Mouse (Mus musculus): Measurements from ENCODE around the gene Tepp. TPM values are rescaled to one million over a fixed set of nuclear protein-coding genes. Genes with fewer than 3 reads are reported as not detected.
A peak's percentile ranks its signal among the peaks of the same experiment; 100 is the strongest.

Tepp gene
- polyA plus RNA-seq, 1 experiment from 2014 or later = 0.80 TPM

GRCm38 (mm10) chr8:95302410-95302809 lies 8.0 kb upstream of the Tepp start:
- Histone ChIP-seq H3K4me2 (ENCODE audit: low read length) (no peak overlapping the region), H3K4me1 (ENCODE audit: control insufficient read depth, insufficient read depth, low read length) (no peaks in the 10 kb centered on the region), H3K27ac (ENCODE audit: low read depth, low read length) (no peak overlapping the region), H3K27me3 (replicated peaks; ENCODE audit: control insufficient read depth, insufficient read depth, low read length) (no peaks in the 10 kb centered on the region), H3K9me3 (replicated peaks; ENCODE audit: control insufficient read depth, low read length) (no peaks in the 10 kb centered on the region), H3K9ac (ENCODE audit: low read length) (no peak overlapping the region), H3K4me3 (ENCODE audit: low read depth, low read length) (no peak overlapping the region), H3K36me3 (ENCODE audit: control insufficient read depth, insufficient read depth, low read length) (no peaks in the 10 kb centered on the region)
- DNase-seq (ENCODE audit: low spot score) = peak; percentile 63
- no peak for ATAC-seq
- 27% methylated on average over 5 of the region's 5 CpGs for WGBS

- H3K4me2 ChIP-seq (ENCODE audit: low read length) = no peak overlapping the region
- H3K36me3 ChIP-seq (ENCODE audit: control insufficient read depth, insufficient read depth, low read length) = no peaks in the 10 kb centered on the region
- H3K4me3 ChIP-seq (ENCODE audit: low read depth, low read length) = no peak overlapping the region
- no peaks in the 10 kb centered on the region for H3K27me3 ChIP-seq (replicated peaks; ENCODE audit: control insufficient read depth, insufficient read depth, low read length)
- H3K4me1 ChIP-seq (ENCODE audit: control insufficient read depth, insufficient read depth, low read length) = peaks cover 1% of the 10 kb centered on the region; the same call in 1 of the 2 replicates
- H3K9ac ChIP-seq (ENCODE audit: low read length) = no peak overlapping the region
- ATAC-seq = no peak
- H3K27ac ChIP-seq (ENCODE audit: low read depth, low read length) = no peak overlapping the region
- 81% methylated on average over 4 of the region's 4 CpGs for WGBS
- no peak for DNase-seq (ENCODE audit: low spot score)
- no peaks in the 10 kb centered on the region for H3K9me3 ChIP-seq (replicated peaks; ENCODE audit: control insufficient read depth, low read length)
These were observed 4.8 kb upstream of the Tepp start for GRCm38 (mm10) chr8:95305526-95305925.

- no peak within 1 kb of the TSS for H3K4me2 ChIP-seq (ENCODE audit: low read length)
- peaks cover 4% of the 10 kb centered on the region; the same call in 1 of the 2 replicates for H3K4me1 ChIP-seq (ENCODE audit: control insufficient read depth, insufficient read depth, low read length)
- H3K27me3 ChIP-seq (replicated peaks; ENCODE audit: control insufficient read depth, insufficient read depth, low read length) = no peaks in the 10 kb centered on the region
- no peak within 1 kb of the TSS for H3K4me3 ChIP-seq (ENCODE audit: low read depth, low read length)
- ATAC-seq (no peak), DNase-seq (ENCODE audit: low spot score) (no peak)
- no peak within 1 kb of the TSS for H3K9ac ChIP-seq (ENCODE audit: low read length)
- H3K9me3 ChIP-seq (replicated peaks; ENCODE audit: control insufficient read depth, low read length) = no peaks in the 10 kb centered on the region
- 51% methylated on average over 6 of the region's 6 CpGs for WGBS
- no peak within 1 kb of the TSS for H3K27ac ChIP-seq (ENCODE audit: low read depth, low read length)
- H3K36me3 ChIP-seq (ENCODE audit: control insufficient read depth, insufficient read depth, low read length) = no peaks in the 10 kb centered on the region
These were observed 3.9 kb upstream of the Tepp start, which contains the start of gene Cngb1 for GRCm38 (mm10) chr8:95306431-95306830. Gene Cngb1, minus strand, starts transcription at chr8:95306585.

- no peak overlapping the region for H3K4me3 ChIP-seq (ENCODE audit: low read depth, low read length)
- H3K27me3 ChIP-seq (replicated peaks; ENCODE audit: control insufficient read depth, insufficient read depth, low read length) = no peaks in the 10 kb centered on the region
- peaks cover 4% of the 10 kb centered on the region; the same call in 1 of the 2 replicates for H3K4me1 ChIP-seq (ENCODE audit: control insufficient read depth, insufficient read depth, low read length)
These were observed 2.5 kb downstream of the Tepp start for GRCm38 (mm10) chr8:95312836-95313235.

GRCm38 (mm10) chr8:95313857-95314256 lies 3.5 kb downstream of the Tepp start:
- H3K36me3 ChIP-seq (ENCODE audit: control insufficient read depth, insufficient read depth, low read length) = no peaks in the 10 kb centered on the region
- H3K4me1 ChIP-seq (ENCODE audit: control insufficient read depth, insufficient read depth, low read length) = peaks cover 4% of the 10 kb centered on the region; the same call in 1 of the 2 replicates
- no peaks in the 10 kb centered on the region for H3K9me3 ChIP-seq (replicated peaks; ENCODE audit: control insufficient read depth, low read length)
- H3K27ac ChIP-seq (ENCODE audit: low read depth, low read length) = no peak overlapping the region
- no peak overlapping the region for H3K4me3 ChIP-seq (ENCODE audit: low read depth, low read length)
- H3K27me3 ChIP-seq (replicated peaks; ENCODE audit: control insufficient read depth, insufficient read depth, low read length) = no peaks in the 10 kb centered on the region
- DNase-seq (ENCODE audit: low spot score) (no peak), ATAC-seq (no peak)
- WGBS = 85% methylated on average over 6 of the region's 6 CpGs
- H3K4me2 ChIP-seq (ENCODE audit: low read length) = no peak overlapping the region
- H3K9ac ChIP-seq (ENCODE audit: low read length) = no peak overlapping the region

More at GRCm38 (mm10) chr8:95312836-95313235, 2.5 kb downstream of the Tepp start:
- no peak overlapping the region for H3K4me2 ChIP-seq (ENCODE audit: low read length)
- ATAC-seq (no peak), DNase-seq (ENCODE audit: low spot score) (no peak)
- H3K27ac ChIP-seq (ENCODE audit: low read depth, low read length) = no peak overlapping the region
- H3K9ac ChIP-seq (ENCODE audit: low read length) = no peak overlapping the region
- H3K36me3 ChIP-seq (ENCODE audit: control insufficient read depth, insufficient read depth, low read length) = no peaks in the 10 kb centered on the region
- 66% methylated on average over 18 of the region's 18 CpGs for WGBS
- H3K9me3 ChIP-seq (replicated peaks; ENCODE audit: control insufficient read depth, low read length) = no peaks in the 10 kb centered on the region

- H3K4me3 ChIP-seq (ENCODE audit: low read depth, low read length) = no peak overlapping the region
- WGBS = 84% methylated on average over 2 of the region's 2 CpGs
These were observed 4.3 kb downstream of the Tepp start for GRCm38 (mm10) chr8:95314707-95315106.

GRCm38 (mm10) chr8:95315350-95315749 lies 5.0 kb downstream of the Tepp start:
- ATAC-seq = no peak
- Histone ChIP-seq H3K9ac (ENCODE audit: low read length) (no peak overlapping the region), H3K4me3 (ENCODE audit: low read depth, low read length) (no peak overlapping the region), H3K9me3 (replicated peaks; ENCODE audit: control insufficient read depth, low read length) (no peaks in the 10 kb centered on the region), H3K36me3 (ENCODE audit: control insufficient read depth, insufficient read depth, low read length) (no peaks in the 10 kb centered on the region), H3K27me3 (replicated peaks; ENCODE audit: control insufficient read depth, insufficient read depth, low read length) (no peaks in the 10 kb centered on the region), H3K4me1 (ENCODE audit: control insufficient read depth, insufficient read depth, low read length) (peaks cover 4% of the 10 kb centered on the region; the same call in 1 of the 2 replicates), H3K27ac (ENCODE audit: low read depth, low read length) (no peak overlapping the region), H3K4me2 (ENCODE audit: low read length) (no peak overlapping the region)
- DNase-seq (ENCODE audit: low spot score) = no peak
- WGBS = 83% methylated on average over 1 of the region's 1 CpGs

More at GRCm38 (mm10) chr8:95314707-95315106, 4.3 kb downstream of the Tepp start:
- Histone ChIP-seq H3K4me2 (ENCODE audit: low read length) (no peak overlapping the region), H3K9ac (ENCODE audit: low read length) (no peak overlapping the region), H3K27ac (ENCODE audit: low read depth, low read length) (no peak overlapping the region), H3K4me1 (ENCODE audit: control insufficient read depth, insufficient read depth, low read length) (peaks cover 4% of the 10 kb centered on the region; the same call in 1 of the 2 replicates), H3K27me3 (replicated peaks; ENCODE audit: control insufficient read depth, insufficient read depth, low read length) (no peaks in the 10 kb centered on the region), H3K9me3 (replicated peaks; ENCODE audit: control insufficient read depth, low read length) (no peaks in the 10 kb centered on the region), H3K36me3 (ENCODE audit: control insufficient read depth, insufficient read depth, low read length) (no peaks in the 10 kb centered on the region)
- DNase-seq (ENCODE audit: low spot score) (no peak), ATAC-seq (no peak)

GRCm38 (mm10) chr8:95320224-95321139 lies 10.1 kb downstream of the Tepp start:
- Histone ChIP-seq H3K9me3 (replicated peaks; ENCODE audit: control insufficient read depth, low read length) (no peaks in the 10 kb centered on the region), H3K36me3 (ENCODE audit: control insufficient read depth, insufficient read depth, low read length) (peaks cover 22% of the 10 kb centered on the region), H3K27me3 (replicated peaks; ENCODE audit: control insufficient read depth, insufficient read depth, low read length) (no peaks in the 10 kb centered on the region), H3K4me3 (ENCODE audit: low read depth, low read length) (peak overlapping the region; percentile 30), H3K4me1 (ENCODE audit: control insufficient read depth, insufficient read depth, low read length) (0 out of 2 replicates have a peak, but pooled peaks cover 5% of the 10 kb centered on the region), H3K9ac (ENCODE audit: low read length) (peak overlapping the region; percentile 61), H3K4me2 (ENCODE audit: low read length) (peak overlapping the region; percentile 75), H3K27ac (ENCODE audit: low read depth, low read length) (no peak overlapping the region)
- WGBS = 2% methylated on average over 41 of the region's 41 CpGs
- ATAC-seq (peak; percentile 71), DNase-seq (ENCODE audit: low spot score) (peak; percentile 59)

- Histone ChIP-seq H3K27ac (ENCODE audit: low read depth, low read length) (no peak overlapping the region), H3K4me3 (ENCODE audit: low read depth, low read length) (no peak overlapping the region), H3K36me3 (ENCODE audit: control insufficient read depth, insufficient read depth, low read length) (peaks cover 49% of the 10 kb centered on the region), H3K4me2 (ENCODE audit: low read length) (no peak overlapping the region), H3K9ac (ENCODE audit: low read length) (no peak overlapping the region), H3K9me3 (replicated peaks; ENCODE audit: control insufficient read depth, low read length) (no peaks in the 10 kb centered on the region), H3K4me1 (ENCODE audit: control insufficient read depth, insufficient read depth, low read length) (0 out of 2 replicates have a peak, but pooled peaks cover 5% of the 10 kb centered on the region), H3K27me3 (replicated peaks; ENCODE audit: control insufficient read depth, insufficient read depth, low read length) (no peaks in the 10 kb centered on the region)
- no peak for DNase-seq (ENCODE audit: low spot score)
- no peak for ATAC-seq
- WGBS = 91% methylated on average over 3 of the region's 3 CpGs
These were observed 12.8 kb downstream of the Tepp start for GRCm38 (mm10) chr8:95323201-95323600.

Data from forebrain, embryonic 14.5 days (tissue).